Mouse (Mus musculus) hindbrain, embryonic 11.5 days (tissue): ENCODE measurements around the gene Smap1. TPM values are rescaled to one million over a fixed set of nuclear protein-coding genes. Genes with fewer than 3 reads are reported as not detected.
"Not testable (repeated sequence)": the region's sequence is repeated elsewhere in the genome, so short reads cannot be mapped to it uniquely, and the experiment has no call there.

Experiments
- ATAC-seq: fragments of 200-750 bp; cut with Nextera tagmentation; 2 replicates; pipeline ENCODE4 v1.8.0; 2017; ENCODE audit warnings: mild to moderate bottlenecking, moderate TSS enrichment, moderate library complexity; ENCODE audit not compliant: low FRiP score
- DNase-seq: peaks from one replicate; pipeline ENCODE4 v3.0.0-alpha.2; 2015; ENCODE audit warnings: low spot score
- H3K27ac ChIP-seq: fragments of 300-500 bp; sonication (generic); 2 replicates; pipeline ENCODE4 v1.5.1; 2014; ENCODE audit warnings: mild to moderate bottlenecking, low read depth, low read length
- H3K27me3 ChIP-seq: fragments of 300-500 bp; sonication (generic); 2 replicates; pipeline ENCODE4 v1.6.1; 2014; ENCODE audit warnings: mild to moderate bottlenecking, low read length, moderate library complexity, mixed read lengths; ENCODE audit not compliant: control insufficient read depth, insufficient read depth
- H3K36me3 ChIP-seq: fragments of 300-500 bp; sonication (generic); 2 replicates; pipeline ENCODE4 v1.6.1; 2014; ENCODE audit warnings: mild to moderate bottlenecking, low read length, moderate library complexity, mixed read lengths; ENCODE audit not compliant: control insufficient read depth, insufficient read depth
- H3K4me1 ChIP-seq: fragments of 300-500 bp; sonication (generic); replicated peaks from 2 replicates; pipeline ENCODE4 v1.6.1; 2014; ENCODE audit warnings: low read length, mixed read lengths; ENCODE audit not compliant: control insufficient read depth, insufficient read depth
- H3K4me2 ChIP-seq: fragments of 300-500 bp; sonication (generic); replicated peaks from 2 replicates; pipeline ENCODE4 v1.6.1; 2014; ENCODE audit warnings: mild to moderate bottlenecking, low read depth, low read length
- H3K4me3 ChIP-seq: fragments of 300-500 bp; sonication (generic); 2 replicates; pipeline ENCODE4 v1.5.1; 2014; ENCODE audit warnings: low read depth, low read length
- H3K9ac ChIP-seq: fragments of 300-500 bp; sonication (generic); 2 replicates; pipeline ENCODE4 v1.6.1; 2014; ENCODE audit warnings: low read depth, low read length
- H3K9me3 ChIP-seq: fragments of 300-500 bp; sonication (generic); 2 replicates; pipeline ENCODE4 v1.6.1; 2016; ENCODE audit warnings: low read length; ENCODE audit not compliant: control insufficient read depth
- WGBS: fragments of 180-500 bp; shearing (Covaris S2); extraction: QIAGEN DNeasy Blood & Tissue Kit; methylation state at CpG from one replicate; pipeline ENCODE4 v1.1.7; 2014; 5-methylcytosine and 5-hydroxymethylcytosine counted together
- polyA plus RNA-seq: library from polyadenylated mRNA; unstranded; fragments of >200 nt; fragmentation: Nextera tagmentation; extraction: Ambion mirVana; gene quantifications from 2 replicates; pipeline ENCODE4 v1.2.1, GENCODE M21; 2014

Gene Smap1
- polyA plus RNA-seq, result 59.1 and 60.9 TPM in 2 replicates

GRCm38 (mm10) chr1:23921711-23922529, at the start of gene Smap1:
Smap1 (minus strand) TSS chr1:23922317.
- Histone ChIP-seq H3K9me3 (no peaks in the 10 kb centered on the region), H3K4me1 (no peaks in the 10 kb centered on the region; the same call in 1 of the 2 replicates), H3K4me2 (peak within 1 kb of the TSS; percentile 68), H3K4me3 (peak within 1 kb of the TSS; percentile 83), H3K27ac (peak within 1 kb of the TSS; percentile 93), H3K27me3 (no peaks in the 10 kb centered on the region), H3K9ac (peak within 1 kb of the TSS; percentile 90), H3K36me3 (no peaks in the 10 kb centered on the region)
- ATAC-seq, result peak; percentile 95
- DNase-seq, result peak; percentile 94
- WGBS, result under 1% methylated on average over 90 of the region's 113 CpGs

DNA sequence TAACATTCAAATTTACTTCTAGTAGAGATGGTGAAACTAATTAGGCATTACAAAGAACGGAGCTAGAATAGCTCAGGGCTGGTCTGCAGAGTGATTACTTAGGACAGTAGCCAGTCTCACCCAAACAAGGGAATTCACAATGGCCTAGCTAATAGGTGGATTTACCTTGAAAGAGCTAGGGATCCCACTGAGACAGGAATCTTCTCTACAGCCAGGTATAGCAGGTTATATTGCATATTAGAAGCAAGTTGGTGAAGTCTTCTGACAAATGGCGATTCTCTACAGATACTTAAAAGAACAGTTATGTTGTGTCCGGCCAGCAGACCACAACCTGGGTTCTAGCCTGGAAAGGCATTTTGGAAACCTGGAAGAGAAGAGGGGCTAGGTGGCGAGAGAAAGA, 49.0 kb upstream of the Smap1 start:
- H3K4me2 ChIP-seq, H3K4me3 ChIP-seq, H3K9ac ChIP-seq, H3K27me3 ChIP-seq, ATAC-seq, H3K9me3 ChIP-seq, H3K4me1 ChIP-seq, H3K27ac ChIP-seq, H3K36me3 ChIP-seq, DNase-seq: not testable (repeated sequence)
- WGBS, result 80% methylated on average over 3 of the region's 4 CpGs

DNA sequence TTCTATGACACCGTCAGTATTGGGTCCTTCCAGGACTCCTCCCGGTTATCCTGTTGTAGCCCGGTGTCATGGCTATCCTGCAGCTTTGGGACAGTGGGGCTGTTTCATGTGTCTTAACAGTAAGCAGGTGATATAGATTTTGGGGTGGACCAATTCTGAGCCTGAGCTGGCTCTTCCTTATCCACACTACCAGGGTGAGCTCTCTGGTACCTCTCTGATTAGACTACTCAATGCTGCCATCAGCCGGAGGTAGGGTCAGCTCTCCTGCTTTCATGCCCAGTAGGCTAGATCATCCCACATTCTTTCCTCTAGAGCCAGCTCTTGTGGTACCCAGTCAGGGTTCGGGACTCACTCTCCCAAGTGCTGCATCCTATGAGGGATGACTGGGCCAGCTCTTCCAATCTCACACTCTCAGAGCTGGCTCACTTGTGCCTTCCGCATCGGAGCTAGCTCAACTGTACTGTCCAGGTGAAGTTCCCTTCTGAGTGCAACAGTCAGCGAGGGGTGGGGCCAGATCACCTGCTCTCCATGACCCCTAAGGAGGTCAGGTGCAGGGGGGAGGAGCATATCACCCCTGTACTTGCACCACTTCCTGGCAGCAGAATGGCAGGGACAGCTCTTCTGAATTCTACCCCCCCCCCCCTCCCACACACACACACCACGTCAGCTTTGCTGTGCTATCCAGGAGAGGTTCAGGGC, 46.1 kb upstream of the Smap1 start:
- Histone ChIP-seq H3K9ac (no peak overlapping the region), H3K36me3 (no peaks in the 10 kb centered on the region), H3K4me3 (no peak overlapping the region), H3K27me3 (no peaks in the 10 kb centered on the region), H3K4me1 (no peaks in the 10 kb centered on the region), H3K4me2 (no peak overlapping the region), H3K9me3 (no peaks in the 10 kb centered on the region), H3K27ac (no peak overlapping the region)
- ATAC-seq, result no peak
- DNase-seq, result no peak
- 87% methylated on average over 9 of the region's 9 CpGs for WGBS

DNA sequence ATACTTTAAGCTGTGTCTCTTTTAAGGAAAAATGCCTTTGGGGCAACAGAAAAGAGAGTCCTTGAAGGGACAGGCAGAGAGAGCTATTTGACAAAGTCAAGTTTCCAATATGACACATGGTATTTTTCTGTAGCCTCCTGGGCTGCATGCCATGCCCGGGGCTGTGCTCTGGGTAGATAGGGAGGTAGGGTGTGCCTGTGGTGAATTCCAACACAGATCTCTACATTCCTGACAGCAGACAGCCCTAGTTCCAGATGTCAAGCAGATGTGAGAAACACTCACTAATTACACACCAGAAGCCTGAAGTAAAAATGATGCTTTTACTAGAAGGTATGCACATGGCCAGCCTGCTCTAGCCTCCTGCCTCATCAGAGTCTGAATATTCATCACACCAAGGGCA, 44.1 kb upstream of the Smap1 start:
- Histone ChIP-seq H3K36me3 (no peaks in the 10 kb centered on the region), H3K4me2 (no peak overlapping the region), H3K9me3 (no peaks in the 10 kb centered on the region), H3K27ac (no peak overlapping the region), H3K4me3 (no peak overlapping the region), H3K27me3 (no peaks in the 10 kb centered on the region), H3K9ac (no peak overlapping the region), H3K4me1 (no peaks in the 10 kb centered on the region)
- 67% methylated on average over 1 of the region's 1 CpGs for WGBS
- DNase-seq (no peak), ATAC-seq (no peak)

GRCm38 (mm10) chr1:23959415-23959732, 37.3 kb upstream of the Smap1 start:
- Histone ChIP-seq H3K27me3 (no peaks in the 10 kb centered on the region), H3K27ac (no peak overlapping the region), H3K4me1 (no peaks in the 10 kb centered on the region), H3K9me3 (no peaks in the 10 kb centered on the region), H3K36me3 (no peaks in the 10 kb centered on the region), H3K4me2 (no peak overlapping the region; the same call in 1 of the 2 replicates), H3K9ac (no peak overlapping the region), H3K4me3 (no peak overlapping the region)
- ATAC-seq, result no peak
- DNase-seq, result peak; percentile 24
- WGBS, result 16% methylated on average over 6 of the region's 6 CpGs

- H3K4me3 ChIP-seq, result no peak overlapping the region
- H3K27me3 ChIP-seq, result no peaks in the 10 kb centered on the region
- H3K4me1 ChIP-seq, result no peaks in the 10 kb centered on the region
- no peak overlapping the region for H3K27ac ChIP-seq
- no peaks in the 10 kb centered on the region for H3K36me3 ChIP-seq
- no peak overlapping the region for H3K9ac ChIP-seq
- 0 out of 2 replicates have a peak overlapping the region, but pooled peaks have one; percentile 11 for H3K4me2 ChIP-seq
- WGBS, result 14% methylated on average over 13 of the region's 13 CpGs
- no peak; the same call in 1 of the 2 replicates for ATAC-seq
- peak; percentile 15 for DNase-seq
- no peaks in the 10 kb centered on the region for H3K9me3 ChIP-seq
Observed at GRCm38 (mm10) chr1:23958668-23959414, 36.7 kb upstream of the Smap1 start.

DNA sequence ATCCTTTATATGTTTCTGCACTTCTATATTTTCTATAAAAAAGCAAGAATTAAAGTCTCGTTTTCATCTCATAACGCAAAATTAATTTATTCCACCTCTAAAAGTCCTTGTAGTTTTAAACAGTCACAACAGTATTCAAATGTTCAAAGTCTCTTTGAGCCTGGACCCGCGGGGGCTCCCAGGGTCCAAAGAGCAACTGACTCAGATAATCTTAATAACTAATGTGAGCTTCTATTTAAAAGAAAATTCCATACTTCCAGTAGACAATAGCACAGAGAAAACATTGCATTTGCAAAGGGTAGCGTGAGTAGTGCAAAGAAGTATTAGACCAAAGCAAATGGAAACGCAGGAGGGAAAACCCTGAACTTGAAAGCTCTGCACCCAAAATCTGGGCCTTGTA, 36.0 kb upstream of the Smap1 start:
- H3K4me3 ChIP-seq, result no peak overlapping the region

GRCm38 (mm10) chr1:23955539-23955938, 33.4 kb upstream of the Smap1 start:
- Histone ChIP-seq H3K4me1 (no peaks in the 10 kb centered on the region), H3K36me3 (no peaks in the 10 kb centered on the region), H3K27me3 (no peaks in the 10 kb centered on the region), H3K9ac (no peak overlapping the region), H3K4me3 (no peak overlapping the region), H3K27ac (no peak overlapping the region), H3K9me3 (no peaks in the 10 kb centered on the region), H3K4me2 (no peak overlapping the region)
- 91% methylated on average over 4 of the region's 4 CpGs for WGBS
- no peak for ATAC-seq
- DNase-seq, result no peak

More for the DNA sequence above, 36.0 kb upstream of the Smap1 start:
- no peak overlapping the region for H3K9ac ChIP-seq
- no peak overlapping the region for H3K4me2 ChIP-seq
- ATAC-seq (no peak), DNase-seq (no peak)
- H3K27ac ChIP-seq, result no peak overlapping the region
- no peaks in the 10 kb centered on the region for H3K27me3 ChIP-seq
- H3K4me1 ChIP-seq, result no peaks in the 10 kb centered on the region
- 91% methylated on average over 6 of the region's 6 CpGs for WGBS
- no peaks in the 10 kb centered on the region for H3K9me3 ChIP-seq
- no peaks in the 10 kb centered on the region for H3K36me3 ChIP-seq
